Mouse (Mus musculus) stomach, postnatal 0 days (tissue): Measurements from ENCODE around the gene Gse1.

Experiments used
- CTCF ChIP-seq: IDR thresholded peaks from 2 replicates; pipeline ENCODE4 v1.5.1; 2016; ENCODE audit warnings: antibody characterized with exemption, low read depth, mild to moderate bottlenecking, moderate library complexity
- EP300 ChIP-seq: optimal IDR thresholded peaks from 2 replicates; pipeline ENCODE3; 2016; ENCODE audit warnings: antibody characterized with exemption

GRCm38 (mm10) chr8:120568164-120568798 is 340.0 kb downstream of the Gse1 start:
- TF ChIP-seq CTCF, result no peak
- TF ChIP-seq EP300, result no peak
